Mouse (Mus musculus) layer of hippocampus, adult 2 months (tissue): Measurements from ENCODE around the gene Gimap9. TPM values are rescaled to one million over a fixed set of nuclear protein-coding genes. Genes with fewer than 3 reads are reported as not detected.

ENCODE experiments used
- DNase-seq, 2 experiments: peaks; one replicate each; pipeline ENCODE4 v3.0.0; 2022; ENCODE audit warnings: low spot score in 2 of 2
- H3K27ac ChIP-seq: fragments of 200-600 bp; 2 replicates; pipeline ENCODE4 v1.8.1; 2022
- H3K4me3 ChIP-seq: fragments of 200-600 bp; 2 replicates; pipeline ENCODE4 v1.8.1; 2022; ENCODE audit warnings: mild to moderate bottlenecking
- CTCF ChIP-seq: fragments of 200-600 bp; conservative IDR thresholded peaks from 2 replicates; pipeline ENCODE4 v1.8.1; 2022; ENCODE audit warnings: antibody characterized with exemption, mild to moderate bottlenecking, moderate library complexity
- total RNA-seq, 2 experiments: library from RNA; stranded (reverse); gene quantifications; 2 replicates each; pipeline ENCODE4 v1.2.3; 2021

Gene Gimap9
- total RNA-seq, 2 experiments from 2014 or later, result 0.42 to 0.44 TPM

- Histone ChIP-seq H3K4me3 (no peak overlapping the region), H3K27ac (no peak overlapping the region)
- TF ChIP-seq CTCF, result no peak
- DNase-seq, result no peak
These were observed 34.5 kb upstream of the Gimap9 start for GRCm38 (mm10) chr6:48641391-48641790.

GRCm38 (mm10) chr6:48642764-48643292 lies 33.1 kb upstream of the Gimap9 start:
- Histone ChIP-seq H3K4me3 (no peak overlapping the region), H3K27ac (no peak overlapping the region)
- DNase-seq, result peak; percentile 41 to 43
- TF ChIP-seq CTCF, result peak; percentile 82

- no peak overlapping the region for H3K4me3 ChIP-seq
- DNase-seq, result peak; percentile 44 to 81
- no peak overlapping the region for H3K27ac ChIP-seq
- peak; percentile 93 for TF ChIP-seq CTCF
These were observed 30.1 kb upstream of the Gimap9 start for GRCm38 (mm10) chr6:48645660-48646308.

GRCm38 (mm10) chr6:48646309-48646690 lies 29.6 kb upstream of the Gimap9 start:
- no peak for TF ChIP-seq CTCF
- DNase-seq, result no peak
- Histone ChIP-seq H3K27ac (no peak overlapping the region), H3K4me3 (no peak overlapping the region)

GRCm38 (mm10) chr6:48646995-48647394 lies 28.9 kb upstream of the Gimap9 start, which contains the start of gene Gimap8:
Gene Gimap8 (plus strand): TSS chr6:48647234.
- Histone ChIP-seq H3K27ac (no peak within 1 kb of the TSS), H3K4me3 (no peak within 1 kb of the TSS)
- DNase-seq, result no peak
- TF ChIP-seq CTCF, result peak; percentile 72

- TF ChIP-seq CTCF, result no peak
- H3K27ac ChIP-seq, result no peak overlapping the region
- no peak for DNase-seq
- H3K4me3 ChIP-seq, result no peak overlapping the region
These were observed 28.3 kb upstream of the Gimap9 start for GRCm38 (mm10) chr6:48647611-48648010.

- Histone ChIP-seq H3K27ac (no peak overlapping the region), H3K4me3 (no peak overlapping the region)
- DNase-seq, result no peak
- no peak for TF ChIP-seq CTCF
These were observed 27.1 kb upstream of the Gimap9 start for GRCm38 (mm10) chr6:48648779-48649178.

- DNase-seq, result no peak
- no peak overlapping the region for H3K27ac ChIP-seq
- no peak for TF ChIP-seq CTCF
- no peak overlapping the region for H3K4me3 ChIP-seq
These were observed 25.9 kb upstream of the Gimap9 start for GRCm38 (mm10) chr6:48650041-48650440.

GRCm38 (mm10) chr6:48658721-48659120 lies 17.2 kb upstream of the Gimap9 start:
- TF ChIP-seq CTCF, result no peak
- H3K4me3 ChIP-seq, result no peak overlapping the region
- no peak for DNase-seq

GRCm38 (mm10) chr6:48664750-48665149 lies 11.2 kb upstream of the Gimap9 start:
- DNase-seq, result no peak
- Histone ChIP-seq H3K27ac (no peak overlapping the region), H3K4me3 (no peak overlapping the region)
- no peak for TF ChIP-seq CTCF

More at GRCm38 (mm10) chr6:48658721-48659120, 17.2 kb upstream of the Gimap9 start:
- no peak overlapping the region for H3K27ac ChIP-seq

- DNase-seq, result no peak
- no peak for TF ChIP-seq CTCF
- no peak overlapping the region for H3K4me3 ChIP-seq
- no peak overlapping the region for H3K27ac ChIP-seq
These were observed 10.5 kb upstream of the Gimap9 start for GRCm38 (mm10) chr6:48665471-48665870.

GRCm38 (mm10) chr6:48666159-48666586 lies 9.8 kb upstream of the Gimap9 start:
- TF ChIP-seq CTCF, result no peak
- no peak for DNase-seq
- Histone ChIP-seq H3K27ac (no peak overlapping the region), H3K4me3 (no peak overlapping the region)

- TF ChIP-seq CTCF, result no peak
- Histone ChIP-seq H3K27ac (no peak overlapping the region), H3K4me3 (no peak overlapping the region)
- no peak for DNase-seq
These were observed 7.9 kb upstream of the Gimap9 start for GRCm38 (mm10) chr6:48668022-48668421.

GRCm38 (mm10) chr6:48669446-48669969 lies 6.4 kb upstream of the Gimap9 start:
- TF ChIP-seq CTCF, result no peak

More at GRCm38 (mm10) chr6:48669446-48669969, 6.4 kb upstream of the Gimap9 start:
- Histone ChIP-seq H3K4me3 (no peak overlapping the region), H3K27ac (no peak overlapping the region)
- DNase-seq, result no peak
